Mouse (Mus musculus) olfactory bulb, adult 2 months (tissue): ENCODE results near the gene Rnf24. TPM values are rescaled to one million over a fixed set of nuclear protein-coding genes. Genes with fewer than 3 reads are reported as not detected.
"Not testable (repeated sequence)": the region's sequence is repeated elsewhere in the genome, so short reads cannot be mapped to it uniquely, and the experiment has no call there.

Experiments
- H3K27ac ChIP-seq: fragments of 200-500 bp; 2 replicates; pipeline ENCODE4 v1.5.1; 2012; ENCODE audit warnings: low read depth, low read length; ENCODE audit not compliant: insufficient read depth
- H3K4me1 ChIP-seq: fragments of 200-500 bp; 2 replicates; pipeline ENCODE4 v1.6.1; 2012; ENCODE audit warnings: low read length; ENCODE audit not compliant: control insufficient read depth, insufficient read depth
- H3K4me3 ChIP-seq: fragments of 200-500 bp; 2 replicates; pipeline ENCODE4 v1.5.1; 2012; ENCODE audit warnings: mild to moderate bottlenecking, low read depth, low read length, moderate library complexity; ENCODE audit not compliant: insufficient read depth
- CTCF ChIP-seq: fragments of 200-500 bp; IDR thresholded peaks from 2 replicates; pipeline ENCODE4 v1.5.1; 2012; ENCODE audit warnings: low read depth, mild to moderate bottlenecking, low read length, moderate library complexity; ENCODE audit not compliant: insufficient read depth
- POLR2A ChIP-seq: fragments of 200-500 bp; IDR thresholded peaks from 2 replicates; pipeline ENCODE4 v1.6.1; 2012; ENCODE audit warnings: mild to moderate bottlenecking, low read depth, low read length, moderate library complexity; ENCODE audit not compliant: insufficient read depth
- WGBS: fragments of 180-500 bp; shearing (Covaris S2); methylation state at CpG from one replicate; pipeline ENCODE4 v1.1.7; 2018; 5-methylcytosine and 5-hydroxymethylcytosine counted together
- polyA plus RNA-seq: library from polyadenylated mRNA; stranded (reverse); fragments of >200 nt; gene quantifications from 2 replicates; pipeline ENCODE4 v1.2.4, GENCODE M21; 2012; ENCODE audit warnings: low replicate concordance; ENCODE audit not compliant: missing spikeins, insufficient read depth, insufficient read length

Rnf24 gene
- polyA plus RNA-seq, 1 experiment: not detected

GRCm38 (mm10) chr2:131316167-131316566, 36.5 kb downstream of the Rnf24 start:
- H3K4me3 ChIP-seq: no peak overlapping the region
- TF ChIP-seq CTCF: no peak
- no peak for TF ChIP-seq POLR2A
- 91% methylated on average over 2 of the region's 2 CpGs for WGBS
- H3K27ac ChIP-seq: no peak overlapping the region
- peaks cover 2% of the 10 kb centered on the region; the same call in 1 of the 2 replicates for H3K4me1 ChIP-seq

GRCm38 (mm10) chr2:131309296-131309695, 43.4 kb downstream of the Rnf24 start:
- Histone ChIP-seq H3K4me1 (no peaks in the 10 kb centered on the region), H3K27ac (no peak overlapping the region), H3K4me3 (no peak overlapping the region)
- 78% methylated on average over 6 of the region's 6 CpGs for WGBS
- TF ChIP-seq POLR2A (no peak), CTCF (no peak)

GRCm38 (mm10) chr2:131307822-131308221, 44.9 kb downstream of the Rnf24 start:
- Histone ChIP-seq H3K27ac (no peak overlapping the region), H3K4me3 (no peak overlapping the region), H3K4me1 (no peaks in the 10 kb centered on the region; the same call in 1 of the 2 replicates)
- no peak for TF ChIP-seq POLR2A
- WGBS: 83% methylated on average over 2 of the region's 2 CpGs

GRCm38 (mm10) chr2:131307391-131307790, 45.3 kb downstream of the Rnf24 start:
- WGBS: 87% methylated on average over 5 of the region's 5 CpGs
- TF ChIP-seq POLR2A: no peak
- TF ChIP-seq CTCF: no peak
- Histone ChIP-seq H3K4me3 (no peak overlapping the region), H3K27ac (no peak overlapping the region), H3K4me1 (no peaks in the 10 kb centered on the region; the same call in 1 of the 2 replicates)

- not testable (repeated sequence) for H3K4me1 ChIP-seq, H3K27ac ChIP-seq, H3K4me3 ChIP-seq
- WGBS: 57% methylated on average over 1 of the region's 1 CpGs
Measured at GRCm38 (mm10) chr2:131305226-131305625, 47.5 kb downstream of the Rnf24 start.

- Histone ChIP-seq H3K27ac (no peak overlapping the region), H3K4me3 (no peak overlapping the region), H3K4me1 (no peaks in the 10 kb centered on the region; the same call in 1 of the 2 replicates)
- 88% methylated on average over 9 of the region's 9 CpGs for WGBS
- no peak for TF ChIP-seq POLR2A
- no peak for TF ChIP-seq CTCF
Measured at GRCm38 (mm10) chr2:131304497-131304896, 48.2 kb downstream of the Rnf24 start.

- Histone ChIP-seq H3K27ac (no peak overlapping the region), H3K4me1 (no peaks in the 10 kb centered on the region; the same call in 1 of the 2 replicates), H3K4me3 (no peak overlapping the region)
- no peak for TF ChIP-seq POLR2A
- no peak for TF ChIP-seq CTCF
Measured at GRCm38 (mm10) chr2:131301635-131302034, 51.1 kb downstream of the Rnf24 start.

GRCm38 (mm10) chr2:131300485-131300884, 52.2 kb downstream of the Rnf24 start:
- Histone ChIP-seq H3K27ac (no peak overlapping the region), H3K4me1 (no peaks in the 10 kb centered on the region; the same call in 1 of the 2 replicates), H3K4me3 (no peak overlapping the region)
- TF ChIP-seq CTCF (no peak), POLR2A (no peak)
- 81% methylated on average over 2 of the region's 2 CpGs for WGBS

GRCm38 (mm10) chr2:131298674-131299073, 54.0 kb downstream of the Rnf24 start:
- not testable (repeated sequence) for H3K4me1 ChIP-seq, H3K4me3 ChIP-seq, H3K27ac ChIP-seq
- 58% methylated on average over 7 of the region's 7 CpGs for WGBS

- Histone ChIP-seq H3K4me3 (no peak overlapping the region), H3K4me1 (no peaks in the 10 kb centered on the region), H3K27ac (no peak overlapping the region)
- 36% methylated on average over 2 of the region's 2 CpGs for WGBS
- TF ChIP-seq POLR2A (no peak), CTCF (no peak)
Measured at GRCm38 (mm10) chr2:131296746-131297261, 55.9 kb downstream of the Rnf24 start.
